Mouse (Mus musculus): ENCODE results near the gene Fam129b. TPM values are rescaled to one million over a fixed set of nuclear protein-coding genes. Genes with fewer than 3 reads are reported as not detected.

Gene Fam129b
- total and polyA plus RNA-seq, 3 experiments, result 0.26 to 0.55 (median 0.50) TPM

DNA sequence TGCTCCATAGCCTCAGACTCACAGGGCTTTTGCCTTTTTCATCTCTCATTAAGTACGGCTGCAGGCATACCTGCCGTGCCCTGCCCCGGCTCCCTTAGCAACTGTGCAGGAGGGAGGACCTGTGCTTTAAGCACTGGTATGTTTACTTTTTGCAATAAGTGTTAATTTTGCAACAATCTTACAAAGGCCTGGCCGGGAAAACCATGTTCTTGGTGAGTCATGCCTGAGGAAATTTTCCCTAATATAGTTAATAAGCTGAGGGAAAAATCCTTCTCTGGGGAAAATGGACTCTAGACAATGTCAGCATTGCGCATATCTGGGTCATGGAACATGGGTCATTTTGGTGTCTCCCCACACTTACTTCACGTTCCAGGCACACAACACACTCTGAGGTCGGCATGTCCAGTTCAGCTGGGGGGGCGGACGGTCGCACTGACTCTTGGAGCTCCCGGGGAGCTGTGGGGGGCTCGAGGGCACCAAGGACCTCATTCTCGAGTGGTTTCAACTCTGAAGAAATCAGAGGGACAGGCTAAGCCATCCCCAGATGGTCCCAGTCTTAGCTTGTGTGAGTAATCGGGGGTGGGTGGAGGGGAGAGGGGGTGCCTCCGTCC is 51.8 kb downstream of the Fam129b start:
- peaks cover 0 to 11% of the 10 kb centered on the region in 2 experiments; a peak in 1 of 4 replicates for H3K4me1 ChIP-seq (ENCODE audit: control insufficient read depth in 1 of 2, insufficient read depth in 2 of 2)
- H3K36me3 ChIP-seq (replicated peaks in 1 of 2; ENCODE audit: control insufficient read depth in 1 of 2, insufficient read depth in 1 of 2, low read length in 1 of 2), result peaks cover 10 to 40% of the 10 kb centered on the region in 2 experiments
- H3K27me3 ChIP-seq (replicated peaks), result no peaks in the 10 kb centered on the region
- in situ Hi-C loops (cut with MboI; ENCODE audit: low pct_ligation_motif_present, low pct_unique_long_range_greater_than_20kb, low sequenced_read_pairs), result no loop called here
- DNase-seq (ENCODE audit: extremely low read depth), result no peak
- H3K27ac ChIP-seq (ENCODE audit: insufficient read depth, low read depth), result no peak overlapping the region
- H3K79me2 ChIP-seq (replicated peaks; ENCODE audit: control insufficient read depth, extremely low read depth, insufficient read depth, poor library complexity, severe bottlenecking), result no peaks in the 10 kb centered on the region
- dilution Hi-C loops (cut with MboI; ENCODE audit: extremely low pct_ligation_motif_present, extremely low pct_unique_long_range_greater_than_20kb, low sequenced_read_pairs), result no loop called here
- no peak overlapping the region for H3K9ac ChIP-seq (ENCODE audit: insufficient read depth, low read depth)
- TF ChIP-seq EP300 (IDR thresholded peaks at IDR 0.05; ENCODE audit: low read length), result no peak
- no peak overlapping the region for H3K4me2 ChIP-seq (ENCODE audit: insufficient read depth, low read depth, poor library complexity, severe bottlenecking)
- no peak overlapping the region for H3K4me3 ChIP-seq (replicated peaks in 1 of 3; ENCODE audit: low read depth in 2 of 3, low read length in 2 of 3, poor library complexity in 1 of 3)
- H3K9me3 ChIP-seq (replicated peaks; ENCODE audit: low read length), result no peaks in the 10 kb centered on the region

DNA sequence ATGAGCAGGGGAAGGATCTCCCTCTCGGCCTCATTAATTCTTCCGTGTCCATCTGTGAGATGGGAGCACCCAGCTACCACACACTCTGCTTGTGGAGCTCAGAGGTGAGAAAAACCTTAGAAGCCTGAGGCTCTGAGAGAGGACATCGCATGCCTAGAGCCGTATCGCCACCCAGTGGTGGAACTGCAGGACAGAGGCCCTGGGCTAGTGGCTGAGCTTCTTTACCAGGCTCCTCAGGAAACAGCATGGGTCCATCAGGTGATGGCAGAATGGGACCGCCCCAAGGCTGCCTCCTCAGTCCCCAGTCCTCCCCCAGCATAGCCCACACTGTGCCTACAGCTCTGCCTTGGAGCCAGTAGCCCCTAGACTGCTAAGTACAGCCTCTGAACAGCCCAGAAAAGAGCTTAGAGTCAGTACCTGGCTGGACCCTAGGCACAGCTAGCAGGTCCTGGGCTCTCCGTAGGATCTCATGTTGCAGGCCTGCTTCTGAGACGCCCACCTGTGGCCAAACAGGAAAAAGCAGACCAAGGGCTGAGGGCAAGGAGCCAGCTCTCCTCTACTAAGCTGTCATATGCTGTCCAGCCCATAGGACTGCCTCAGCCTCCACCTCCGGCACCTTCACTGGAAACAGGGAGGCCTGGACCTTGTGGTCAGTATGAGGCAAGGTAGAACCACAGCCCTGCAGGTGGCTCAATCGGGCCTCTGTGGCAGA is 52.5 kb downstream of the Fam129b start:
- peak; percentile 55 for DNase-seq (ENCODE audit: extremely low read depth)
- Histone ChIP-seq H3K36me3 (replicated peaks in 1 of 2; ENCODE audit: control insufficient read depth in 1 of 2, insufficient read depth in 1 of 2, low read length in 1 of 2) (peaks cover 17 to 46% of the 10 kb centered on the region in 2 experiments), H3K4me3 (replicated peaks in 1 of 3; ENCODE audit: low read depth in 2 of 3, low read length in 2 of 3, poor library complexity in 1 of 3) (no peak overlapping the region), H3K9me3 (replicated peaks; ENCODE audit: low read length) (no peaks in the 10 kb centered on the region), H3K27ac (ENCODE audit: insufficient read depth, low read depth) (no peak overlapping the region), H3K9ac (ENCODE audit: insufficient read depth, low read depth) (no peak overlapping the region), H3K4me1 (ENCODE audit: control insufficient read depth in 1 of 2, insufficient read depth in 2 of 2) (peaks cover 0 to 11% of the 10 kb centered on the region in 2 experiments; a peak in 1 of 4 replicates), H3K27me3 (replicated peaks) (no peaks in the 10 kb centered on the region), H3K4me2 (ENCODE audit: insufficient read depth, low read depth, poor library complexity, severe bottlenecking) (no peak overlapping the region), H3K79me2 (replicated peaks; ENCODE audit: control insufficient read depth, extremely low read depth, insufficient read depth, poor library complexity, severe bottlenecking) (no peaks in the 10 kb centered on the region)
- dilution Hi-C loops (cut with MboI; ENCODE audit: extremely low pct_ligation_motif_present, extremely low pct_unique_long_range_greater_than_20kb, low sequenced_read_pairs) (no loop called here), in situ Hi-C loops (cut with MboI; ENCODE audit: low pct_ligation_motif_present, low pct_unique_long_range_greater_than_20kb, low sequenced_read_pairs) (no loop called here)
- no peak for TF ChIP-seq PAX5 (IDR thresholded peaks at IDR 0.05; ENCODE audit: low read length)
- TF ChIP-seq ETS1 (conservative IDR thresholded peaks at IDR 0.05; ENCODE audit: low read depth, low read length), result no peak
- TF ChIP-seq RAD21 (IDR thresholded peaks at IDR 0.05; ENCODE audit: low read depth, low read length), result peak; percentile 73
- TF ChIP-seq SMC3 (IDR thresholded peaks at IDR 0.05; ENCODE audit: low read depth, low read length), result peak; percentile 47
- TF ChIP-seq RCOR1 (conservative IDR thresholded peaks at IDR 0.05; ENCODE audit: low read depth, low read length), result no peak
- TF ChIP-seq CTCF (conservative IDR thresholded peaks at IDR 0.05 in 1 of 2, IDR thresholded peaks at IDR 0.05 in 1 of 2; ENCODE audit: low read depth in 2 of 2, low read length in 2 of 2), result peak; percentile 32 to 76; a peak in 3 of 4 replicates

- Histone ChIP-seq H3K79me2 (replicated peaks; ENCODE audit: control insufficient read depth, extremely low read depth, insufficient read depth, poor library complexity, severe bottlenecking) (no peaks in the 10 kb centered on the region), H3K4me3 (replicated peaks in 1 of 3; ENCODE audit: low read depth in 2 of 3, low read length in 2 of 3, poor library complexity in 1 of 3) (no peak overlapping the region), H3K4me1 (ENCODE audit: control insufficient read depth in 1 of 2, insufficient read depth in 2 of 2) (peaks cover 0 to 11% of the 10 kb centered on the region in 2 experiments; a peak in 1 of 4 replicates), H3K9me3 (replicated peaks; ENCODE audit: low read length) (no peaks in the 10 kb centered on the region), H3K4me2 (ENCODE audit: insufficient read depth, low read depth, poor library complexity, severe bottlenecking) (no peak overlapping the region), H3K36me3 (replicated peaks in 1 of 2; ENCODE audit: control insufficient read depth in 1 of 2, insufficient read depth in 1 of 2, low read length in 1 of 2) (peaks cover 19 to 50% of the 10 kb centered on the region in 2 experiments), H3K27me3 (replicated peaks) (no peaks in the 10 kb centered on the region), H3K27ac (ENCODE audit: insufficient read depth, low read depth) (no peak overlapping the region), H3K9ac (ENCODE audit: insufficient read depth, low read depth) (no peak overlapping the region)
- dilution Hi-C loops (cut with MboI; ENCODE audit: extremely low pct_ligation_motif_present, extremely low pct_unique_long_range_greater_than_20kb, low sequenced_read_pairs) (no loop called here), in situ Hi-C loops (cut with MboI; ENCODE audit: low pct_ligation_motif_present, low pct_unique_long_range_greater_than_20kb, low sequenced_read_pairs) (no loop called here)
- DNase-seq (ENCODE audit: extremely low read depth), result no peak
- TF ChIP-seq MEF2A (IDR thresholded peaks at IDR 0.05; ENCODE audit: borderline replicate concordance, low read depth, low read length), result no peak
- no peak for TF ChIP-seq USF2 (conservative IDR thresholded peaks at IDR 0.05; ENCODE audit: low read depth, low read length)
- no peak for TF ChIP-seq SMC3 (IDR thresholded peaks at IDR 0.05; ENCODE audit: low read depth, low read length)
- no peak for TF ChIP-seq USF1 (IDR thresholded peaks at IDR 0.05; ENCODE audit: low read depth, low read length)
- TF ChIP-seq KAT2A (IDR thresholded peaks at IDR 0.05; ENCODE audit: insufficient replicate concordance, low read length), result no peak
- no peak for TF ChIP-seq POLR2AphosphoS2 (IDR thresholded peaks at IDR 0.05; ENCODE audit: low read depth, low read length)
- no peak for TF ChIP-seq MAX (IDR thresholded peaks at IDR 0.05; ENCODE audit: low read length)
- TF ChIP-seq MAFK (IDR thresholded peaks at IDR 0.05; ENCODE audit: insufficient replicate concordance, low read length), result no peak
- TF ChIP-seq JUND (conservative IDR thresholded peaks at IDR 0.05; ENCODE audit: low read depth, low read length), result no peak
- TF ChIP-seq JUN (IDR thresholded peaks at IDR 0.05; ENCODE audit: insufficient read depth, low read depth, low read length), result no peak
- TF ChIP-seq E2F4 (IDR thresholded peaks at IDR 0.05; ENCODE audit: insufficient replicate concordance, low read depth, low read length), result no peak
- TF ChIP-seq ZNF384 (IDR thresholded peaks at IDR 0.05; ENCODE audit: low read depth, low read length), result no peak
- no peak for TF ChIP-seq GABPA (IDR thresholded peaks at IDR 0.05; ENCODE audit: insufficient replicate concordance, low read depth, low read length)
- no peak for TF ChIP-seq TCF12 (IDR thresholded peaks at IDR 0.05; ENCODE audit: low read depth, low read length)
- TF ChIP-seq PAX5 (IDR thresholded peaks at IDR 0.05; ENCODE audit: low read length), result no peak
- no peak for TF ChIP-seq IRF4 (IDR thresholded peaks at IDR 0.05; ENCODE audit: low read depth, low read length)
Observed at GRCm38 (mm10) chr2:32928947-32929829, 53.3 kb downstream of the Fam129b start.
